Mouse (Mus musculus): Measurements from ENCODE around the gene Slbp. TPM values are rescaled to one million over a fixed set of nuclear protein-coding genes. Genes with fewer than 3 reads are reported as not detected.

The Slbp gene
- polyA plus RNA-seq, 1 experiment: 41.8 TPM

DNA sequence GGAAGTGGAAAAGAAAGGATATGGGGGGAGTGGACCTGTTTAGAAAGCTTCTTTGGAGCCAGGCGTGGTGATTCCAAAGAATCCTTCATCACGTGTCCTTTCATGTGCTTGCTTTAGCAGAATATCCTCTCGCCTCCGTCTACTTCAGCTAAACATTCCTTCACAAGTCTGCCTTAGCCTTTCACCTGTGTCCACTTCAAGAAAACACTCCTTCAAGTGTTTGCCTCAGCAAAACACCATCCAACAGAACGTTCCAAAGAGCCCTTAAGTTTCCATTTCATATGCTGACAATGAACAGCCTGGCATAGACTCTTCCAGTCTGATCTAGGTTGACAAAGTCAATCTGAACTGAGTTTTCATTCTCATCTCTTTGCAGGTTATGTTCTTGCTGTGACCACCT lies 25.9 kb upstream of the Slbp start:
- H3K4me3 ChIP-seq (replicated peaks; ENCODE audit: insufficient read depth, low read depth, low read length): no peak overlapping the region
- no peaks in the 10 kb centered on the region for H3K4me1 ChIP-seq (ENCODE audit: control insufficient read depth, insufficient read depth, low read length)
- DNase-seq: no peak
- no peak for TF ChIP-seq POLR2A (IDR thresholded peaks at IDR 0.05; ENCODE audit: borderline replicate concordance, insufficient read depth, low read length)
- 87% methylated on average over 5 of the region's 5 CpGs for WGBS
- no peaks in the 10 kb centered on the region for H3K27me3 ChIP-seq (ENCODE audit: control insufficient read depth, insufficient read depth, low read length)
- no peak overlapping the region for H3K27ac ChIP-seq (ENCODE audit: insufficient read depth, low read length)

DNA sequence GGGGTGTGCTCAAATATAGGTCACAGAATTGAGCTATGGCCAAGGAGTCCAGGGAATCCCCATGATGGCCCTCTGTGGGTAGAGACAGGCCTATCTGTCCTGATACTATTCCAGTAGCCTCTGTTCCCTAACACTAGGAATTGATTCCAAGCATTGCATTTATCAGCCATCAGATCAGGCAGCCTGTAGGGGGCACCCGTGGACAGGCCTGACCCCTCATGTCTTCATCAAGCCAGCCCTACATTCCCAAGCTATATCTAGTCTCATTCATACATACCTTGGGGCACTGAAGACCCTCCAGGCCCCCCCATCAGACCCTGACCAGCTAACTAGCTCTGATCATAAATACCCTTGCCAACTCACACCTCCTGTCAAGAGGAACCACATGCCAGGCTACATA lies 23.6 kb upstream of the Slbp start:
- Histone ChIP-seq H3K27ac (ENCODE audit: insufficient read depth, low read length) (no peak overlapping the region), H3K4me3 (replicated peaks; ENCODE audit: insufficient read depth, low read depth, low read length) (no peak overlapping the region), H3K27me3 (ENCODE audit: control insufficient read depth, insufficient read depth, low read length) (no peaks in the 10 kb centered on the region), H3K4me1 (ENCODE audit: control insufficient read depth, insufficient read depth, low read length) (no peaks in the 10 kb centered on the region)
- DNase-seq: peak in 1 of 2 experiments; percentile 27
- TF ChIP-seq POLR2A (IDR thresholded peaks at IDR 0.05; ENCODE audit: borderline replicate concordance, insufficient read depth, low read length) (no peak), CTCF (IDR thresholded peaks at IDR 0.05; ENCODE audit: borderline replicate concordance, insufficient read depth, low read depth, low read length) (peak; percentile 61; the same call in 1 of the 2 replicates)
- 0% methylated on average over 1 of the region's 1 CpGs for WGBS

DNA sequence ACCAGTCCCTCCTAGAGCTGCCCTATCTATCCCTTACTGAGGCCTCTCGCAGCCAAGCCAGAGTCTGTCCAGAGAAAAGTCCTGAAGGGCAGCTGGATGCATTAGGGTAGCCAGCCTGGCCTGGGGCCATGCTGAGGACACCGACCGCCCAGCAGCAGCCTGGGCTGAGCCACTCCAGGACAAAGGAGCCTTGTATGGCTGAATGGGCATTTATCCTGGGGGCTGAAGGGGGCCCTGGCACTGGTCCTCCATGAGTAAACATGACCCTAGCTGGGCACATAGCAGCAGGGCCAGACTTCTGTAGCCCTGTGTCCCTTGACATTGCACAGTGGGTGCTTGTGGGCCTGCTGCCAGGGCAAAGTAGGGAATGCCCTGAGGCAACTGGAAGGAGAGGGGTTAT lies 22.1 kb upstream of the Slbp start:
- WGBS: 27% methylated on average over 3 of the region's 3 CpGs

DNA sequence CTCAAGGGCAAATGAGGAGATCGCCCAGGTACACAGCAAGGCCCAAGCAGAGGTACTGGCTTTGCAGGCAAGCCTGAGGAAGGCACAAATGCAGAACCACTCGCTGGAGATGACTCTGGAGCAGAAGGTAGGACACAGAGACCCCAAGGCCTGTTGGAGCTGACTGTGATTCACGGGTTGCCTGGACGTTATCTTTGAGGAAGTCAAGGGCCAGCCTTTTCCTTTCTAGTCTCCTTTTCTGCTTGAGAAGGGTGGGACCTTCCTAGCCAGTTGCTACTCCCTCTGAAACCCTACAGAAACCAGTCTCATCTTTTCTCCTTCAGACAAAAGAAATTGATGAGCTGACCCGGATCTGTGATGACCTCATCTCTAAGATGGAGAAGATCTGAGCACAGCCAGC lies 19.3 kb upstream of the Slbp start:
- H3K4me3 ChIP-seq (replicated peaks; ENCODE audit: insufficient read depth, low read depth, low read length): no peak overlapping the region
- TF ChIP-seq POLR2A (IDR thresholded peaks at IDR 0.05; ENCODE audit: borderline replicate concordance, insufficient read depth, low read length) (no peak), CTCF (IDR thresholded peaks at IDR 0.05; ENCODE audit: borderline replicate concordance, insufficient read depth, low read depth, low read length) (no peak)
- DNase-seq: no peak
- H3K27ac ChIP-seq (ENCODE audit: insufficient read depth, low read length): no peak overlapping the region
- WGBS: 85% methylated on average over 5 of the region's 5 CpGs
- no peaks in the 10 kb centered on the region for H3K4me1 ChIP-seq (ENCODE audit: control insufficient read depth, insufficient read depth, low read length)
- no peaks in the 10 kb centered on the region for H3K27me3 ChIP-seq (ENCODE audit: control insufficient read depth, insufficient read depth, low read length)

More for the DNA sequence above, 22.1 kb upstream of the Slbp start:
- TF ChIP-seq POLR2A (IDR thresholded peaks at IDR 0.05; ENCODE audit: borderline replicate concordance, insufficient read depth, low read length): no peak
- TF ChIP-seq CTCF (IDR thresholded peaks at IDR 0.05; ENCODE audit: borderline replicate concordance, insufficient read depth, low read depth, low read length): no peak
- DNase-seq: peak in 1 of 2 experiments; percentile 53
- Histone ChIP-seq H3K27me3 (ENCODE audit: control insufficient read depth, insufficient read depth, low read length) (no peaks in the 10 kb centered on the region), H3K27ac (ENCODE audit: insufficient read depth, low read length) (no peak overlapping the region), H3K4me3 (replicated peaks; ENCODE audit: insufficient read depth, low read depth, low read length) (no peak overlapping the region), H3K4me1 (ENCODE audit: control insufficient read depth, insufficient read depth, low read length) (no peaks in the 10 kb centered on the region)

DNA sequence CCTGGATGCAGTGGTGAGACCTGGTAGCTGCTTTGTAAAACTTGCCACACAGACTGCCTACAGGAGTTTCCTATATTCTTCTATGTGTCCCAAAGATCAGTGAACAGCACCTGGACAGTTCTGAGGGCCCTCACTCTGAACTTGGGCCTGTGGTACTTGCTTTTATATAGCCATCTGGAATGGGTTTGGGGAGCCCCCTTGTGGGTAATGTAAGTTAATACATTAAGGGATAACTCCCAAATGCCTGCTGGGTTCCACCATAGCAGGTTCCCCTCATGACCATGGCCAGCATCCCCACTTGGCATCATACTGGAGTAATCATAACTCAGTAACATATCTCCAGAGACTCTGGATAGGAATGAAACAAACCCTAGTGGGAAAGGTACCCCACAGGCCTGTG lies 15.8 kb upstream of the Slbp start:
- no peak for DNase-seq
- no peak overlapping the region for H3K27ac ChIP-seq (ENCODE audit: insufficient read depth, low read length)
- H3K4me3 ChIP-seq (replicated peaks; ENCODE audit: insufficient read depth, low read depth, low read length): no peak overlapping the region
- H3K27me3 ChIP-seq (ENCODE audit: control insufficient read depth, insufficient read depth, low read length): no peaks in the 10 kb centered on the region
- no peaks in the 10 kb centered on the region for H3K4me1 ChIP-seq (ENCODE audit: control insufficient read depth, insufficient read depth, low read length)
- peak; percentile 17; the same call in 1 of the 2 replicates for TF ChIP-seq CTCF (IDR thresholded peaks at IDR 0.05; ENCODE audit: borderline replicate concordance, insufficient read depth, low read depth, low read length)
- no peak for TF ChIP-seq POLR2A (IDR thresholded peaks at IDR 0.05; ENCODE audit: borderline replicate concordance, insufficient read depth, low read length)

DNA sequence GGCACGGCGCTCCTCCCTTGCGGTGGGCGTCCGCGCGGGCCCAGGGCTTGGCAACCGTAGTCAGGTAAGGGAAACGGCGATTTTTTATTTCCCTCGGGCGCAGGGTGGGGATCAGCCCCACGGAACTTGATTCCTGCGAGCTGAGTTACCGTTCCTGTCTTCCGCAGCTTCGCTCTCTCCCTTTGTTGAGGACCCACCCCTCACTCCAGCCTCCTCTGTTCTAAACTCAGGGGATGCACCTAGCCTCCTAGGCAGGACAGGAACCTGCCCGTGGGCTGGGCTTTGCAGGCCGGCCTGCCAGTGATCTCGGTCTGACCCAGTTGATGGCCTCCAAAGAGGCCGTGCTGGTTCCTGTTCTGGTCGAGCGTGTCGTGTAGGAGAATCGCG lies 6.3 kb upstream of the Slbp start:
- Histone ChIP-seq H3K27me3 (ENCODE audit: control insufficient read depth, insufficient read depth, low read length) (no peaks in the 10 kb centered on the region), H3K4me1 (ENCODE audit: control insufficient read depth, insufficient read depth, low read length) (peaks cover 8% of the 10 kb centered on the region), H3K4me3 (replicated peaks; ENCODE audit: insufficient read depth, low read depth, low read length) (peak overlapping the region; percentile 79), H3K27ac (ENCODE audit: insufficient read depth, low read length) (no peak overlapping the region)
- TF ChIP-seq POLR2A (IDR thresholded peaks at IDR 0.05; ENCODE audit: borderline replicate concordance, insufficient read depth, low read length): no peak
- no peak for TF ChIP-seq CTCF (IDR thresholded peaks at IDR 0.05; ENCODE audit: borderline replicate concordance, insufficient read depth, low read depth, low read length)
- under 1% methylated on average over 26 of the region's 26 CpGs for WGBS
- no peak for DNase-seq

DNA sequence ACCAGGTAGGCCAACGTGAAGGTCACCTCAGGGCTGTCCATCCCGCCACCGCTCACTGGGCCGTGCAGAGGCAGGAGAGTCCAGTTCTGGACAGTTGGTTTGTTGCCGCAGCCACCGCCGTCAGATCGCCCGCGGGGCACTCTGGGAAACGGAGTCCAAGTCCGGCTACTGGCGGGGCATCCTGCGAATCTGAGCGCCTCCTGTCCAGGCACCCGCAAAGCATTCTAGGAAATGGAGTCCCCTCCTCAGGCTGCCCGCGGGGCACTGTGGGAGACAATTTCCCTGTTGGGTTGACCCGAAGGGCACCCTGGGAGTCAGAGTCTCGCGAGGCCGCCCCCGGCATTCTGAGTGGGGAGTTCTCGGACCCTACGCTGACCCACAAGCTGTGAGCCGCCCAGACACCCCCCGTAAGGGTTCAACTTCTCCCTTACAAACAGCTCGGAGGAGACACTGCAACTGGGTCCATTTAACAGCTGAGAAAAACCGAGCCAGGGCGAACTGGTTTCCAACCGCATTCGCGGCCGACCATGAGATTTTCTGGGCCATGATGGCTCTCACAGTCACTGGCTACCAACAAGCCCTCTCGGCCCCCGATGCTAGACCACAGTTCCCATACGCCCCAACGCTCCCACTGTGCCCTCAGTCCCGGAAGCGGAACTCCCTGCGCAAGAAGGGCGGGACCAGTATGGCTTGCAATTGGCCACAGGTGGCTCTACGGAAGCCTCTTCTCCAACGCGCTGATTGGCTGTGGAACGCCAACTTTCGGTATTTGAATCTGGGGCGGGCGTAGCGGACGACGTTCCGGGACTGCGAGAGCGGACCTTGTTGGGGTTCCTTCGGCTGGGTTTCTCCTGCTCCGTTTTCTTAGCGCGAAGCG lies 5.7 kb upstream of the Slbp start, which contains the start of the genes Tacc3 and Tmem129:
Gene Tacc3, plus strand, starts transcription at position 342 of the 877 bp plus-strand sequence.
Gene Tmem129, minus strand, starts transcription at position 630 of the 877 bp plus-strand sequence.
- peak within 1 kb of the TSS; percentile 94 for H3K27ac ChIP-seq (ENCODE audit: insufficient read depth, low read length)
- H3K27me3 ChIP-seq (ENCODE audit: control insufficient read depth, insufficient read depth, low read length): no peaks in the 10 kb centered on the region
- TF ChIP-seq CTCF (IDR thresholded peaks at IDR 0.05; ENCODE audit: borderline replicate concordance, insufficient read depth, low read depth, low read length): no peak
- peak; percentile 83 for TF ChIP-seq POLR2A (IDR thresholded peaks at IDR 0.05; ENCODE audit: borderline replicate concordance, insufficient read depth, low read length)
- peak within 1 kb of the TSS; percentile 96 for H3K4me3 ChIP-seq (replicated peaks; ENCODE audit: insufficient read depth, low read depth, low read length)
- WGBS: under 1% methylated on average over 60 of the region's 60 CpGs
- peak; percentile 98 to 100 for DNase-seq
- peaks cover 8% of the 10 kb centered on the region for H3K4me1 ChIP-seq (ENCODE audit: control insufficient read depth, insufficient read depth, low read length)

DNA sequence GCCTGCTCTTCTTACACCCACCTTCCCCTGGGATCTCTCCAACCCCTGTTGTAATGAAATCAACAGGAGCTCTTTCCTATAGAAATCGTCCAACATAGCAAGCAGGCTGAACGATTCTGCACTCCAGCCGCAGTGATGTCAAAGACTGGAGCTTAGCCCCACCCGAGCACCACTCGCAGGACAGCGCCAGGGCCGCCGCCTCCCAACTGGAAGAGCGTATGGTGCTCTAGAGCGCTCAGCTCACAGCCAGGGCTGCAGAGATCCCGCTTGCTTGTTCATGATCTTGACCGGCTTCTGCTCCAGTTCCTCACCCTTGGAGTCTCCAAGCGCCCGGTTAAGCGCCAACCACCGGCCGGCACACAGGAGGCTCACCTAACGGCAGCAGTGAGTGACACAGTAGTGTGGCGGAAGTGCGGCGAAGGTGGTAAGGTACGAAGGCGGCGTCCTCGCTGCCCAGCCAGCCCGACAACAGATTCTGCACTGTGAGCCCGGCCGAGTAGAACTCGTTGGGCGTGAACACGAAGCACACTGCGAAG lies 4.9 kb upstream of the Slbp start:
- Histone ChIP-seq H3K4me1 (ENCODE audit: control insufficient read depth, insufficient read depth, low read length) (peaks cover 8% of the 10 kb centered on the region), H3K27ac (ENCODE audit: insufficient read depth, low read length) (peak overlapping the region; percentile 78), H3K4me3 (replicated peaks; ENCODE audit: insufficient read depth, low read depth, low read length) (peak overlapping the region; percentile 96), H3K27me3 (ENCODE audit: control insufficient read depth, insufficient read depth, low read length) (no peaks in the 10 kb centered on the region)
- DNase-seq: no peak
- WGBS: under 1% methylated on average over 32 of the region's 32 CpGs
- TF ChIP-seq POLR2A (IDR thresholded peaks at IDR 0.05; ENCODE audit: borderline replicate concordance, insufficient read depth, low read length) (no peak), CTCF (IDR thresholded peaks at IDR 0.05; ENCODE audit: borderline replicate concordance, insufficient read depth, low read depth, low read length) (no peak)
